Mouse (Mus musculus) erythroblast, embryonic 14.5 days (primary cell): ENCODE measurements around the gene Ninj1. TPM values are rescaled to one million over a fixed set of nuclear protein-coding genes. Genes with fewer than 3 reads are reported as not detected.

Experiments
- H3K27me3 ChIP-seq: 2 replicates; pipeline ENCODE4 v1.6.1; 2012; ENCODE audit warnings: inconsistent platforms; ENCODE audit not compliant: control insufficient read depth
- H3K36me3 ChIP-seq: 2 replicates; pipeline ENCODE4 v1.6.1; 2012; ENCODE audit warnings: mild to moderate bottlenecking, inconsistent platforms; ENCODE audit not compliant: control insufficient read depth
- H3K4me1 ChIP-seq: 2 replicates; pipeline ENCODE4 v1.6.1; 2012; ENCODE audit warnings: inconsistent platforms; ENCODE audit not compliant: control insufficient read depth
- H3K4me3 ChIP-seq: replicated peaks from 2 replicates; pipeline ENCODE3; 2012; ENCODE audit warnings: moderate library complexity, mild to moderate bottlenecking, inconsistent platforms
- H3K9me3 ChIP-seq: 2 replicates; pipeline ENCODE4 v1.6.1; 2012; ENCODE audit warnings: low read length, inconsistent platforms, mixed read lengths; ENCODE audit not compliant: control insufficient read depth
- GATA1 ChIP-seq: IDR thresholded peaks from 2 replicates; pipeline ENCODE4 v1.6.1; 2012; ENCODE audit warnings: low read length, inconsistent platforms, mixed read lengths
- TAL1 ChIP-seq: IDR thresholded peaks from 3 replicates; pipeline ENCODE4 v1.6.1; 2012; ENCODE audit warnings: low read length, inconsistent platforms, mixed read lengths
- polyA plus RNA-seq: library from polyadenylated mRNA; stranded (reverse); fragments of >175 nt; gene quantifications from 2 replicates; pipeline ENCODE4 v1.2.3, GENCODE M21; 2012

Gene Ninj1
- polyA plus RNA-seq, 1 experiment, result 1.9 TPM

GRCm38 (mm10) chr13:49225633-49226032 is 38.3 kb downstream of the Ninj1 start:
- TF ChIP-seq GATA1 (no peak), TAL1 (no peak)
- peaks cover 4% of the 10 kb centered on the region; the same call in 1 of the 2 replicates for H3K27me3 ChIP-seq
- H3K9me3 ChIP-seq, result no peaks in the 10 kb centered on the region
- H3K4me3 ChIP-seq, result no peak overlapping the region
- H3K36me3 ChIP-seq, result no peaks in the 10 kb centered on the region
- no peaks in the 10 kb centered on the region for H3K4me1 ChIP-seq

GRCm38 (mm10) chr13:49233792-49234572 is 46.7 kb downstream of the Ninj1 start:
- TF ChIP-seq TAL1 (no peak), GATA1 (no peak)

GRCm38 (mm10) chr13:49234711-49235110 is 47.4 kb downstream of the Ninj1 start:
- no peaks in the 10 kb centered on the region for H3K4me1 ChIP-seq

More at GRCm38 (mm10) chr13:49233792-49234572, 46.7 kb downstream of the Ninj1 start:
- no peaks in the 10 kb centered on the region for H3K9me3 ChIP-seq
- no peaks in the 10 kb centered on the region for H3K36me3 ChIP-seq
- H3K4me3 ChIP-seq, result no peak overlapping the region
- H3K27me3 ChIP-seq, result no peaks in the 10 kb centered on the region
- H3K4me1 ChIP-seq, result no peaks in the 10 kb centered on the region

GRCm38 (mm10) chr13:49237617-49238016 is 50.3 kb downstream of the Ninj1 start:
- TF ChIP-seq GATA1 (no peak), TAL1 (no peak)
- Histone ChIP-seq H3K36me3 (no peaks in the 10 kb centered on the region), H3K27me3 (no peaks in the 10 kb centered on the region), H3K4me3 (no peak overlapping the region), H3K9me3 (no peaks in the 10 kb centered on the region), H3K4me1 (peaks cover 6% of the 10 kb centered on the region)

More at GRCm38 (mm10) chr13:49234711-49235110, 47.4 kb downstream of the Ninj1 start:
- Histone ChIP-seq H3K27me3 (no peaks in the 10 kb centered on the region), H3K36me3 (no peaks in the 10 kb centered on the region), H3K9me3 (no peaks in the 10 kb centered on the region), H3K4me3 (no peak overlapping the region)
- TF ChIP-seq GATA1 (no peak), TAL1 (no peak)

- H3K4me1 ChIP-seq, result peaks cover 14% of the 10 kb centered on the region
- no peaks in the 10 kb centered on the region for H3K36me3 ChIP-seq
- H3K9me3 ChIP-seq, result no peaks in the 10 kb centered on the region
- no peaks in the 10 kb centered on the region for H3K27me3 ChIP-seq
- H3K4me3 ChIP-seq, result no peak overlapping the region
- TF ChIP-seq TAL1, result no peak
- no peak for TF ChIP-seq GATA1
Observed at GRCm38 (mm10) chr13:49238737-49239136, 51.5 kb downstream of the Ninj1 start.

- Histone ChIP-seq H3K9me3 (peaks cover 3% of the 10 kb centered on the region; the same call in 1 of the 2 replicates), H3K4me1 (peaks cover 17% of the 10 kb centered on the region), H3K27me3 (peaks cover 19% of the 10 kb centered on the region), H3K4me3 (no peak overlapping the region), H3K36me3 (no peaks in the 10 kb centered on the region)
- TF ChIP-seq GATA1, result no peak
- TF ChIP-seq TAL1, result no peak
Observed at GRCm38 (mm10) chr13:49242321-49243065, 55.2 kb downstream of the Ninj1 start.

- Histone ChIP-seq H3K27me3 (peaks cover 29% of the 10 kb centered on the region), H3K4me1 (peaks cover 26% of the 10 kb centered on the region), H3K36me3 (no peaks in the 10 kb centered on the region), H3K9me3 (peaks cover 3% of the 10 kb centered on the region; the same call in 1 of the 2 replicates), H3K4me3 (no peak overlapping the region)
- TF ChIP-seq GATA1, result no peak
Observed at GRCm38 (mm10) chr13:49243492-49243891, 56.2 kb downstream of the Ninj1 start.

GRCm38 (mm10) chr13:49245251-49245650 is 58.0 kb downstream of the Ninj1 start:
- Histone ChIP-seq H3K27me3 (peaks cover 38% of the 10 kb centered on the region), H3K36me3 (no peaks in the 10 kb centered on the region), H3K4me3 (no peak overlapping the region), H3K9me3 (peaks cover 3% of the 10 kb centered on the region; the same call in 1 of the 2 replicates), H3K4me1 (peaks cover 26% of the 10 kb centered on the region)
- TF ChIP-seq TAL1 (no peak), GATA1 (no peak)

Other genes with a start within 250 kb of the Ninj1 start
- 10.7 and 10.8 TPM in 2 replicates for gene Fam120a, start 219.5 kb upstream of the Ninj1 start, polyA plus RNA-seq
- not detected in 2 replicates for gene Wnk2, start 39.5 kb upstream of the Ninj1 start, polyA plus RNA-seq
- gene Card19, start 28.6 kb downstream of the Ninj1 start, polyA plus RNA-seq, result 0.32 and 0.67 TPM in 2 replicates
- 0.05 and 0.08 TPM in 2 replicates for gene Susd3, start 61.2 kb downstream of the Ninj1 start, polyA plus RNA-seq
- 0.02 TPM in 1 of 2 replicates, not detected in the other for gene Fgd3, start 132.8 kb downstream of the Ninj1 start, polyA plus RNA-seq
- gene Bicd2, start 154.1 kb downstream of the Ninj1 start, polyA plus RNA-seq, result 0.91 and 1.3 TPM in 2 replicates
- 0.01 and 0.08 TPM in 2 replicates for gene Ippk, start 233.8 kb downstream of the Ninj1 start, polyA plus RNA-seq